Mouse (Mus musculus) layer of hippocampus, adult 8-10 months (tissue): Measurements from ENCODE around the gene Mdh2. TPM values are rescaled to one million over a fixed set of nuclear protein-coding genes. Genes with fewer than 3 reads are reported as not detected.
A peak's percentile ranks its signal among the peaks of the same experiment; 100 is the strongest.

ENCODE experiments used
- DNase-seq, 2 experiments: peaks; one replicate each; pipeline ENCODE4 v3.0.0; 2022; ENCODE audit warnings: low spot score in 2 of 2
- total RNA-seq, 4 experiments: library from RNA; stranded (reverse); gene quantifications; 2 replicates each; pipeline ENCODE4 v1.2.4; 2022

Gene Mdh2
- 100 to 1,000 TPM; 392 to 413 (median 402) TPM for total RNA-seq

DNA sequence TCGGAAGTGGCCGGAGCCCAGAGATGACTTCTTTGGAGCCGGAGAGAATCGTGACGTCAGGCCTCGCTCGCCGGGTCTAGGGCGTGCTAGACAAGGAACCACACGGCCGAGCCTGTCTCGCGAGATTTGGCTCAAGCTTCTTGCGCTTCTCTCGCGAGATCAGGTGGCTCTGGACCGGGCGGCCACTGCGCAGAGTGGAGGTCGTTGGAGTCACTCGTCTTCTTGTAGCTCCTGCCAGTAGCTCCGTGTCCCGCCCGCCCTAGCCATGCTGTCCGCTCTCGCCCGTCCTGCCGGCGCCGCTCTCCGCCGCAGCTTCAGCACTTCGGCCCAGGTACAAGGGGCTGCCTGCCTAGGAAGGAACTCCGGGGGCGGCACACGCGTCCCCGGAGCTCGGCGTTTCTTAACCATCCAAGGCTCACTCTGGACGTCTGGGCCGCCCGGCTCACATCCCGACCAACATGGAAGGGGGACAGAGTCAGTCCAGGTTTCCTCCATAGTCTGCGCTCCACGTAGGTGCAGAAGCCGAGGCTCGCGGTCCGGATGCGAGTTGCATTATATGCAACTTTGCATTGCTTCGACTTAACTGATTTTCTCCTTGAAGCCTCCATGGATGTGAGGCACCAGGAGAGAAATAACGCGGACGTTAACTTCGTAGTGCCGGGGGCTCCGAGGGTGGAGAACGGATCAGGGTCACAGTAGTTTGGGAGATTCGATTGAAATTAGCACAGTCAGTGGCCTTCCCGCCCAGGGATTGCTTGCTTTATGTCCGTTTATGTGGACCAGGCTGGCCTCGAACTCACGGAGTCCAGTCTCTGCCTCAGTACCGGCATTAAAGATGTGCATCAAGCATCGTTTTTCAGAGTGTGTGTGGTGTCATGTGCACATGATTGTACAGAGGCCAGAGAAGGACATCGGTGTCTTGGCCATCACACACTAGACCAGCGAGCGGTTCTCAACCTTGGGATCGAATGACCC lies at the start of gene Mdh2:
Mdh2 (plus strand) TSS at position 10 of the 975 bp plus-strand sequence.
- DNase-seq: peak; percentile 99 to 100

DNA sequence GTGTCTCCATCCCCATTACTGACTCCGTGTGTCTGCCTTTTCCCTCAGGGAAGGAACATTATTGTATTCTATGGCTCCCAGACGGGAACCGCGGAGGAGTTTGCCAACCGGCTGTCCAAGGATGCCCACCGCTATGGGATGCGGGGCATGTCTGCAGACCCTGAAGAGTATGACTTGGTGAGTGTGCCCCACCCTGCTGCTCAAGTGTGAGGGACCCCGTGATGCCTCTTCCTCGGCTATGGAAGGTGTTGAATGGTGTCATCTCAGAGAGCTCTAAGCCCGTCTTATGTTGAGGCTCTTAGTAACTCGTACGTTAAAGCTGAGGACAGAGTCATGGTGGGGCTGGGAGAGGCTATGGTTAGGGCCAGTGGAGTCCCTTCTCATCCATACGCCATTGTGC lies 48.9 kb upstream of the Mdh2 start:
- DNase-seq: no peak

DNA sequence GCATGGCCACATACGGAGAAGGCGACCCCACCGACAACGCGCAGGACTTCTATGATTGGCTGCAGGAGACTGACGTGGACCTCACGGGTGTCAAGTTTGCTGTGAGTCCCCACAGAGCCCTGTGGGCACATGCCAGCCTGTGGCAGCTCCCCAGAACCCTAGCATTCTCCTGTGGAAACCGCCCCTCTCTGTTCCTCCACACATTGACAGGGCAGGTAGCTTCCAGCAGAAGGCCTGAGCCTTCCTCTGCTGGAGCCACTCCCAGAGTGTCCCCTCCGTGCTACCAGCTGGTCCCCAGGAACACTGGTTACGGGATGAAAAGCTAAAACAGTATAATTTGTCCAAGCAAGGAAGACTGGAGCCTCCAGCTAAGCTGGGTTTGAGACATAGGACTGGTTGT lies 48.0 kb upstream of the Mdh2 start:
- DNase-seq: no peak

DNA sequence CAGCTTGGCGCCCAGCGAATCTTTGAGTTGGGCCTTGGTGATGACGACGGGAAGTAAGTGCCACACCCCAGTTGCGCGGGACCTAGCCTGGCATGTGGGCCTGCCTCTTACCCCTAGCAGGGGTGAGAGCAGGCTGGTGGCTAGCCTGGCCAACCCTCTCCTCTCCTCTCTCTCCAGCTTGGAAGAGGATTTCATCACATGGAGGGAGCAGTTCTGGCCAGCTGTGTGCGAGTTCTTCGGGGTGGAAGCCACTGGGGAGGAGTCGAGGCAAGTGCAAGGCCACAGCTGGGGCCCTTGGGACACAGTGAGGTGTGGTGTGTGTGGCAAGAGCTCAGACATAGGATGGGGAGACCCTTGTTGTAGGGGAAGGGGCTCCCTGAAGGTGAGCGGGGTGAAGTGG lies 47.4 kb upstream of the Mdh2 start:
- no peak for DNase-seq

DNA sequence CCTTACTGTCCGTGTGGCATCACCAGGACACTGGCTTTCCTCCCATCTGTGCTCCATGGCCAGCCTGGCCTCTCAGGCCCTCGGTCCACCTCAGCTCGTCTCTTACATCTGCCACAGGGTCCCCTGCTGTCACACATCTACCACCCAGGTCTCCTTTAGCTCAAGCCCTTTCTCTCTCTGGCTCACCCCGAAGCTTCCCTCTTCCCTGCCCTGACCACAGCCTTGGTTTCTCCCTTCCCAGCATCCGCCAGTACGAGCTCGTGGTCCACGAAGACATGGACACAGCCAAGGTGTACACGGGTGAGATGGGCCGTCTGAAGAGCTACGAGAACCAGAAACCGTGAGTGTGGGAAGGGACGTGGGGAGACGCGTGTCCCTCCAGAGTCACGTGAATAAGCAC lies 47.0 kb upstream of the Mdh2 start:
- DNase-seq: no peak

DNA sequence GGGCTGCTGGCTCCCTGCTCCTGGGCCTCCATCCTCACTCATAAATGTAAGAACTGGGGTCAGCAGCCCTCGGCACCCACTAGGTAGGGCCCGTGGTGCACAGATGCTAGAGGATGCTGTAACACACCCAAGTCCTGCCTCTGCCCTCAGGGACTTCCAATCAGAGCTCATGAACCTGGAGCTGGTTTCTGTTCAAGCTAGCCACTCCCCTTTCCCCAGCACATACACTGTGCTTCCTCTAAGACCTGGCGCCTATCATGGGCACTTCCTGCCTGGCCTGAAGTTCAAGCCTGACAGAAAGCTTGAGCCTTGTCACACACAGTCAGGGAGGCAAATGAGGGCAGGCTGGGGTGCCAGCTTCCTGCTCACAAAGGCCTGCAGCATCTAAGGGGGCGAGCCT lies 45.2 kb upstream of the Mdh2 start:
- DNase-seq: no peak

DNA sequence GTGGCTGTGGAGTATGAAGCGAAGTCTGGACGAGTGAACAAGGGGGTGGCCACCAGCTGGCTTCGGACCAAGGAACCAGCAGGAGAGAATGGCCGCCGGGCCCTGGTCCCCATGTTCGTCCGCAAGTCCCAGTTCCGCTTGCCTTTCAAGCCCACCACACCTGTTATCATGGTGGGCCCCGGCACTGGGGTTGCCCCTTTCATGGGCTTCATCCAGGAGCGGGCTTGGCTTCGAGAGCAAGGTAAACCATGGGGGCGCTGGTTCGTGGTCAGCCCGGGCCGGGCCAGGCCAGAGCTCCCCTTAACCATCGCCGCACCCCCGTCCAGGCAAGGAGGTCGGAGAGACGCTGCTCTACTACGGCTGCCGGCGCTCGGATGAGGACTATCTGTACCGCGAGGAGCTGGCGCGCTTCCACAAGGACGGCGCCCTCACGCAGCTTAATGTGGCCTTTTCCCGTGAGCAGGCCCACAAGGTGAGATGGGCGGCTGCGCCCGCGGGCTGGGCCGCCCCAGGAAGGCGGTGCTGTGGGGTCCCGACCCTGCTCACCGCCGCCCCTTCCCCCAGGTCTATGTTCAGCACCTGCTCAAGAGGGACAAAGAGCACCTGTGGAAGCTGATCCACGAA lies 44.1 kb upstream of the Mdh2 start:
- no peak for DNase-seq

DNA sequence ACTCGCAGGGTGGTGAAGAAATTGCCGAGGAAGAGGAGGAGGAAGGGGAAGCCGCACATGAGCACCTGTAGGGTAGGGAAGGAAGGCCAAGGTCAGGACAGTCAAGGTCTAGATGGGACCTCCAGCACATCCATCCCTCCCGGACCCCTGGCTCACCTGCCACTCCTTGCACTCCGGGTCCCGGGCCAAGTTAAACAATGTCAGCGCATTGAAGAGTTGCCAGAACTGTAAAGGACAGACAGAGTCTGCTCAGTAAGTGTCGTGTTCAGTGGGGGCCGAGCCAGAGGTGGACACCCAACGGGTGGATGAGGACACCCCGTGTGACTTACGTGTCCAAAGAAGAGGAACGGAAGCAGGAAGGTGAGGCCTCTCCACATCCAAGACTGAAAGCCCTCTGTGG lies 42.5 kb upstream of the Mdh2 start:
- no peak for DNase-seq

DNA sequence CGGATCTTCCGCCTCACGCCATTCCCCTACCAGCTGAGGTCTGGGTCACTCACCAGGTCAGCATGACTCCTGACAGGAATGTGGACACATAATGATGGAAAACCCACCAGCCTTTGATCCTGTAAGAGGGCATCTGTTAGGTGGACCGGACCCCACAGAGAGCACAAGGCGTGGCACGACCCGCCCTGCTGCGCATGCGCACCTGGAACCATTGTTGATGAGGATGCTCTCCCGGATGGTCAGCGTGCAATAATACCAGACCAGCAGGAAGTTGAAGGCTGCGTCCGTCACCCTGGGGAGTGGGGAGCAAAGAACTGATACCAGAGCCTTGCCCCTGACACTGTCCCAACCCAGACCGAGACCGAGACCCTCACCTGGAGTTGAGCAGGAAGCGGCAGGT lies 41.7 kb upstream of the Mdh2 start:
- no peak for DNase-seq

DNA sequence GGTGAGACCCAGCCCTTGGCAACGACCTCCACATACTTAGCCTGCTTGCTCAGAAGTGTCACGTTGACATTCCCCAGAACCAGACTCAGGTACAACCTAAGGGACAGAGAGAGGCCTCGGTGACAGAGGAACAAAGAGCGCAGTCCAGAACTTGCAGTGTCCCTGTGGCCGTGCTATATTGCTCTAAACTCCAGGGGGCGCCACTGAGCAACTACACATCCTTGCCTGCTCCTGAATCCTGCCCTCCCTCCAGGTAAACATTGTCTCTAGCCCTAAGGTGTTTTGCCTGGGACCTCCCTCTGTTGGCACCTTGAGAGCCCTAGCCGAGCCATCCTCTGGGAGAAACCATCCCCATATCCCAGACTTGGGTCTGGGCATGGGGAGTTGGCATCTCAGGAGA lies 41.1 kb upstream of the Mdh2 start:
- no peak for DNase-seq

DNA sequence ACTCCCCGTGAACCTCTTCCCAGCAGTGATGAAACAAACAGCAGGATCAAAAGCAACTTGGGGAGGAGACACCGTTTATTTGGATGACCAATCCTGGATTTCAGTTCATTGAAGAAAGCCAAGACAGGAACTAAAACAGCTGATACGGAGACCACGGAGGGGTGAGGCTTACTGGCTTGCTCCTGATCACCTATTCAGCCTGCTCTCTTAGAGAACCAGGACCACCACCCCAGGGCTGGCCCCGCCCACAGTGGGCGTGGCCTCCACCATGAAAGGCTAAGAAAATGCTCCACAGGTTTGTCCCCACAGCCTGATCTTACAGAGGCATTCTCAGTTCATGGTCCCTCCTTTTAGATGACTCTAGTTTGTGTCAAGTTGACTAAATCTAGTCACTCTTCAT lies 40.0 kb upstream of the Mdh2 start:
- no peak for DNase-seq

DNA sequence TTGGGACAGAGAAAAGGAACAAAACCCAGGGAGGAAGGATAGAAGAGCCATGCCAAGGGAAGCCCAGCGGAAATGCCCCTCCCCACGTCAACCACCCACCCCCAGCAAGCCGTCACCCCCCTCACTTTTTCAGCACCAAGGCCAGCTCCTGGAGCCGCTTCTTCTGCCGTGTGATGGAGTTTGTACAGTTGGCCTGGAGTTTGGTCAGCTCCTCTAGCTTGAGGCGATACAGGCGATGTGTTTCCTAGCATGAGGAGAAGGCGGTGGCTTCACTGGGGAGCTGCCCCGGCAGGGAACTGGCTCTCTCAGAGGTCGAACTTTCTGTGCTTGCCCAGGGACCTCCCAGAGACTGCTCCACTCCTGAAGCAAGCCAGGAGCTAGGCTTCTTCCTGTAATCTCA lies 36.1 kb upstream of the Mdh2 start:
- DNase-seq: no peak

DNA sequence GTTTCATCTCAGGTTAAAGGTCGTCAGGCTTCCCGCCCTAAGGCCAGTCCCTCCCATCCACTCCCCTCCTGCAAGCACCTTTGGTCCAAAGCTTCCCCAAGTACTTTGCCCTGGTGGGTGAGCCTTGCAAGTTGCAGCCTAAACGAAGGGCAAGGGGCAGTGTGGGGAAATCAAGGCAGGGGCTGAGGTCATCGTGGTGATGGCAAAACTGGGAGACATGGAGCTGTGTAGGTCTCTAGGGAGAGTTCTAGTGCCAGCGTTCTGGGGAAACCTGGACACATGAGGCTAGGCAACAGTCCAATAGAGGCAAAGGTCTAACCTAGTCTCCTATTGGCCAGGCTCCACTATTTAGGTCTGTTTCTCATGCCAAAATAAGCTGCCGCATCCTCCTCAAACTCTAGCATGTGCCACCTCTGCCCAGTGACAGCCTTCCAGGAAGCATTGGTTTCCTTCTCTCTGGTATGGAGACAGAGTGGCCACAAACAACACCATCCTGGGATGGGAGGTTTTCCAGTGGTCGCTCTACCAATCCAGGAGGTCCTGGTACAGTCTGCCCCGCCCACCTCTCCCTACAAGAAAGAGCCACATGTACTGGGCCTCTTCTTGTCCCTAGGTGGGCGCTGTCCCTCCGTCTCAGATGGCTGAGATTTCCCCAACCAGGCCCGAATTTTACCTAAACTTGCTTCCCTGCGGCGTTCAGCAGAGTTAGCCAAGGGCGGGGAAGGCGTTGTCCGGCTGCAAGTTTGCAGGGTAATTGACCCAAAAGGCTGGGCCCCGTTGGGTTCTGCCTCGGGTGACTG lies 35.1 kb upstream of the Mdh2 start:
- no peak for DNase-seq

DNA sequence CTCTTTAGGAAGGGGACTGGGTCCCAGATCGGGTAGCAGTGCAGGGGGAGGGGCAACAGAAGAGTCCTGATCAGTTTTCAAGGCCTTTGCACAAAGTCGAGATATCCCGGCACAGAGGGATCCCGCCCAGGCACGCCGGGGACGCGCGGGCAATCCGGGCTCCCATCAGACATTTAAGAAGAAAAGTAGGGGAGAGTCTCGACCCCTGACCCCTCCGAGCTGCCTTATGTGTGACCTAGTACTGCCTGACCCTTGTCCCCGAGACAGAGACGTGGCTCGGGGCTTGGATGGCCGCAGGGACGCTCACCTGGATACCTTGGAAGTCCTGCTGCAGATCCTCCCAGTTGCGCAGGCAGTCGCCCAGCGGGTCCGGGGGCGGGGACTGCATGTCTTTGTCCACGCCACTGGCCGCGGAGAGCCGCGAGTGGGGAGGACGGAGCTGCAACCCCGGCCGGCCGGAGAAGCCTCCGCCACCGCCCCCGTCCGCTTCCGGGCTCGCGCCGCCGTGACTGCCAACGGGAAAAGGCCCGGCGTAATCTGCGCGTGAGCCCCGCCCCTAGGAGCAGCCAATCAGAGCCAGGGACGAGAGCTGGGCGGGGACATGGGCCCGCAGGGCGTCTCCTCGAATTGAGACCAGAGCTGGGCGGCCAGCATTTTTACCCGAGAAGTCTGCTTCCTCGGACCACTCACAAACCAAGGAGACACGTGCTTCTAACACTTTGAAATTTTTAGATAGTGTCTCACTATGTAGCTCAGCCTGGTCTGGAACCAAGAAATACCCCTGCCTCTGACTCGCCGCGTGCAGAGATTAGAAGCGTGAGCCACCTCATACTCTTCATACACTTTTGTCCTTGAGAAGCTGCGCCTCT lies 34.3 kb upstream of the Mdh2 start, which contains the start of gene Tmem120a:
Tmem120a (minus strand) TSS at position 708 of the 869 bp plus-strand sequence.
- peak; percentile 89 to 91 for DNase-seq

DNA sequence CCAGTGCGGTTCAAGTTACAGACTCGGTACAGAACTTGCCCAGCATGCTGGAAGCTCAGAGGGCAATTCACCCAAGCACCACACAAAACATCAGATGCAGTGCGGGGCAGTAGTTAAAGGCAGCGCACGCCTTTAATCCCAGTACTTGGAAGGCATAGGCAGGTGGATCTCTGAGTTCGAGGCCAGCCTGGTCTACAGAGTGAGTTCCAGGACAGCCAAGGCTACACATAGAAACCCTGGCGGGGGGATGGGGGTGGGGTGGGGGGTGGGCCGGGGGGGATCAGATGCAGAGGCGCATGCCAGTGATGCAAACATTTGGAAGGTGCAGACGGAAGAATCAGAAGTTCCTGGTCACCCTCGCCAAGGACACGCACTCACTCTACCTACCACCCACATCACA lies 33.5 kb upstream of the Mdh2 start:
- no peak for DNase-seq

DNA sequence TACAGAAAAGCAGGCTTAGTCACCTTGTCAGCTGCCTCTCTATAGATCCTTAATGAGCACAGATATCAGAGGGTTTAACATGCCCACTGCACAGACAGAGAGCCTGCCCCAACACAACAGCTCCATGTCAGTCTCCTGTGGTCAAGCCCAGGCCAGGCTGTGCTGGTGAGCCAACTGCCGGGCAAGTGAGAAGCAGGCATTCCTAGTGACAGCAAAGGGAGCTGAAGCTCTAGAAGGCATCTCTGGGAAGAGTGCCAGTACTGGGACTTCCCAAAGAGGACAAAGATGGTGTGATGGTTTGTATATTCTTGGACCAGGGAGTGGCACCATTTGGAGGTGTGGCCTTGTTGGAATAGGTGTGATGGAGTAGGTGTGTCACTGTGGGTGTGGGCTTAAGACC lies 27.2 kb upstream of the Mdh2 start:
- DNase-seq: no peak

DNA sequence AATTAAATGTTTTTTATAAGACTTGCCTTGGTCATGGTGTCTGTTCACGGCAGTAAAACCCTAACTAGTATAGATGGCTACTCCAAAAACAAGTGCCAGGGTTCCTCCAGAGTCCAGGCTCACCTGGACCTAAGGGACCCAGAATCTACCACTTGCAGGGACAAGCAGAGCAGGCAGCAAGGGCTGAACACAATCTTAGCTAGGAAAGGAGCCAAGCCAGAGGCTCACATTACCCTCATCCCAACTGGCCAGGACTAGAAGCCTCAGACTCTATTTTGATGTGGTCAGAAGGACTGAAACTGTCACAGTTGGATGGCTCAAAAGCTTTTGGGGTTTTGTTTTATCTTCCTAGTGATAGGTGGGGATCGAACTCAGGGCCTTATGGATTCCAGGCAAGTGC lies 26.7 kb upstream of the Mdh2 start:
- no peak for DNase-seq

DNA sequence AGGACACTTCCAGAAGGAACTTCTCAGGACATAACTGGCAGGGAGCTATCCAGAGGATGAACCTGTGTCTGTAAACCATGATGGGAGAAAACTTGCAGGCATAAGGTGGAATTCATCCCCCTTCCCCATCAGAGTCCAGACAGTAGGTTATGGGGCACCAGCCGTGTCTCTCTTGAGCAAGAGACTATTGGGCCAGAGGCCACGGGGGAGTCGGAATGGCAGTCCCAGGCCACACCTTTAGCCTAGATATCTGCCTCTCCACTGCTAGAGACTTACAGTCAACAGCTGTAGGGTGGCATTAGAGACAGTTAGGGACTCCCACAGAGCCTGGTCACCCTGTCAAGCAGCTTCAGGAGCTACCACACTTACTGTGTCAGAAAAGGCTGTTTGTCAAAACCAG lies 16.4 kb upstream of the Mdh2 start:
- DNase-seq: no peak

DNA sequence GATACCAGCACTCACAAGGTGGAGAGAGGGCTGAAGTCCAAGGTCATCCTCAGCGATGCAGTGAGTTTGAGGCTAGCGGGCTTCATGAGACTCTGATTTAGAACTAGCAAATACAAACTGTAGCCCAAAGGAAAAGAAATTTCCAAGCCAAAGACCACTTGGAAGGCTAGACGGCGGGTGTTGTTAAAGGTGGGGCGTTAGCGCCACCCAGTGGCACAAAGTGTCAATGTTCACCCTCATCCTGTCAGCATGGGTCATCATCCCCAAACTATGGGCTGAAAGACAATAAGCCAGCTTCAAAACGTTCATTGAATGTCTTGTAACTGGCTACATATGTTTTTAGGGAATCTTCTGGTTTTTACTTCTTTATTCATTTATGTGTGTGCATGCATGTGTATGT lies 14.8 kb upstream of the Mdh2 start:
- peak; percentile 46 to 80 for DNase-seq

DNA sequence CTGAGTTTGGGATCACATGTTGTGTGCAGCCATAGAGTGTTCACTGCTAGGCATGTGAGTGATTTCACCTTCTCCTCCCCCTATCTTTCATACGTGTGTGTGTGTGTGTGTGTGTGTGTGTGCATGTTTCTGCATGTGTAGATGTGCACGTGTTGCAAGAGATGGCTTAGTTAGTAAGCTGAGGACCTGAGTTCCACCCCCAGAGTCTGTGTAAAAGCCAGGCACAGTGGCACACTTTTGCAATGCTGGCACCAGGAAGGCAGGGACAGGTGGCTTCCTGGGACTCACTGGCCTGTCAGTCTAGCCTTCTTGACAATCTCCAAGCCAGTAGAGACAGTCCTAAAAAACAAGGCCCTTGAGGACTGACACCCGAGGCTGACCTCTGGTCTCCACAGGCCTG lies 13.3 kb upstream of the Mdh2 start:
- DNase-seq: no peak

DNA sequence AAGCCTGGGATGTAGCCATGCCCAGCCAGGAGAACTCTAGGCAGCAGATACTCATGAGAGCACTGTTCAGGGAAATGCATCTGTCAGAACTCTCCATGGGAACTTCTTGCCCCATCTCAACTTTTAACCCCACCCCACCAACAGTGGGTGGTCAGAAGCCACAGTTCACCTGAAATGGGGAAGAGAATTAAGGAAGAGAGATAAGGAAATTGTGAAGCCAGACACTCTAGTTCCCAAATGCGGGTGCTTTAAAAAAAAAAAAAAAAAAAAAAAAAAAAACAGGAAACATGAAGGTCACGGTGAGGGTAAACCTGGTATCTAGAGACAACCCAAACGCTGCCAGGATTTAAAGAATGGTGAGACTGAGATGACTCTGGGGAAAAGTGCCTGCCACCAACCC lies 5.8 kb upstream of the Mdh2 start:
- no peak for DNase-seq
